Mouse (Mus musculus) megakaryocyte progenitor cell, adult 5-6 weeks (primary cell): ENCODE results near the gene Rab37. TPM values are rescaled to one million over a fixed set of nuclear protein-coding genes. Genes with fewer than 3 reads are reported as not detected.

Experiments used
- ATAC-seq: replicated peaks from 2 replicates; pipeline ENCODE4 v1.8.0; 2016; ENCODE audit warnings: mild to moderate bottlenecking, moderate TSS enrichment, inconsistent platforms; ENCODE audit not compliant: poor library complexity
- total RNA-seq, 2 experiments: library from RNA; stranded (forward) in 1 of 2; stranded (reverse) in 1 of 2; fragments of 157-497, 149-512 nt in 1 of 2; fragments of 200-1000 nt in 1 of 2; gene quantifications; 2 replicates each; pipeline versions ENCODE4 v1.2.3 to v1.2.4; 2015 to 2017

Gene Rab37
- total RNA-seq, 2 experiments from 2014 or later, result 8.5 to 9.6 TPM

- no peak for ATAC-seq
Measured at GRCm38 (mm10) chr11:115129508-115130126, 38.4 kb downstream of the Rab37 start.

DNA sequence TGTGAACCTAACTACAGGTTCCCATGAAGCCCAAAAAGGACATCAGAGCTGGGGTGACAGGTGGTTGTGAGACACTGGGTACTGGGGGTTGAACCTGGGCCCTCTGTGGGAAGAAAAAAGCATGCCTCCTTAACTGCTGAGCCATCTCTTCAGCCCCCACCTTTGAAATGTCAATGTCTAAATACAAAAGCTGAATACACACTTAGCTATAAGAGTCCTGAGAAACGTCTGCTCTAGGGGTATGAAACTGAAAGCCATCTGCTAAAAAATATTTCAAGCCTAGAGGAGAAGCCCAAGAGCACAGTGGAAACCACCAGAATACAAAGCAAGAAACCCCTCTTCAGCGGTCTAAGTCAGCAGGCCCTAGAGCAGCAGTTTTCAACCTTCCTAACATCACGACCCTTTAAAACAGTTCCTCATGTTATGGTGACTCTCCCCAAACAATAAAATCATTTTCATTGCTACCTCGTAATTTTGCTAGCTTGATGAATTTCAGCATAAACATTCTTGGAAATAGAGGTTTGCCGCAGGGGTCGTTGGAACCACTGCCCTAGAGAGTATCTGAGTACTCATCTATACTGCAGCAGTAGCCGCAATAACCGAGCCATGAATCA is 40.6 kb downstream of the Rab37 start:
- ATAC-seq, result no peak

DNA sequence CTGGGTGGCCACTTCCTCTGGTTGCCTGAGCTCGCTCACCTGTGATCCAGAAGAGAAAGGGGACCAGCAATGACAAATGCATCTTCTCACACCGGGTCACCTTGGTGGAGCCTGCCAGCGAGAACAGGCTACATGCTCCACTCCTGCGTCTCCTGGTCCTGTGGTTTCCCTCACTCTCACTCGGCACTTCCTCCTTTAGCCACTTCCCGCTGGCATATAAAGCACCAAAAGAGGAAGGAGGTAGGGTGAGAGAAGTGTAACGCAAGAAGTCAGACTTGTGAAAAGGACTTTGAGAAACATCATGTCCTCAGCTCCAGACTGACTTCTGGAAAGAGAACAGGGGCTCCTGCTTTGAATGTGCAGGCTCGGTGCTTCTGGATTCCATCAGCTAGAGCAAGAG is 42.6 kb downstream of the Rab37 start, which contains the start of gene Cd300lf:
Gene Cd300lf (minus strand): TSS at position 193 of the 400 bp plus-strand sequence.
- peak; percentile 98 for ATAC-seq

- peak; percentile 91 for ATAC-seq
Measured at GRCm38 (mm10) chr11:115138597-115139262, 47.5 kb downstream of the Rab37 start.

DNA sequence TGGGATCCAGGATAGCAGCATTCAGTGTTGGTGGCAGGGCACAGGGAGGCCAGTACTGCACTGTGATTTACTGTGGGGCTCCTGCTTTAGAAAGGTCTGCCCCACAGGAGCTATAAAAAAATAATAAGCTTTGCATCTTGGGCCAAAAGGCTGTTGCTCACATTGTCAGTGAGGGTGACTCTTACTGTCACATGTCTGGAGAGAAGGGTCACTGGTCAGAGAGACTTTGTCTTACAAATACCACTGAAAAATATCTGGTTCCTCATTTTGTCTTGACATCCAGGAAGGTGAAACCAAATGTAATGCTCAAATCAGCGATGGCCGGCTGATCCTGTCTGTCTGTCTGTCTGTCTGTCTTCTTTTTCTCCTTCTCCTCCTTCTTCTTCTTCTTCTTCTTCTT is 50.7 kb downstream of the Rab37 start:
- no peak; the same call in 1 of the 2 replicates for ATAC-seq

DNA sequence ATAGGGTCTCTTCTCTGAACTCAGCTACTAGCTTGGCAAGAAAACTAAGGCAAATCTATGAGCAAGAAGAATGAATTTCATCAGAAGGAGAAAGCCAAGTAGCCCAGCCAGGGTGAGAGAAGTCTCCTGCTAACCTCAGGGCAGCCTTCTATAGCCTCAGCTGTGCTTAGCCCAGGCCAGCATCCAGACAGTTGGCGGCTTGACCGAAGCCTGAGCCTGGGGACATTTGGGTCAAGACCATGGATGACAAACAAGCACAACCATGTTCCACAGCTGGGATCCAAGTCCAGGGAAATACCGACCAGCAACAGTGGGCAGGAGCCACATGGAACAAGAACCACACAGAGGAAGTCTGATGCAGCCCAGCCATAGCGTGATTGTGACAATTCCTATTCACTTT is 56.6 kb downstream of the Rab37 start:
- no peak for ATAC-seq

- ATAC-seq, result no peak
Measured at GRCm38 (mm10) chr11:115150741-115151254, 59.6 kb downstream of the Rab37 start.

- no peak for ATAC-seq
Measured at GRCm38 (mm10) chr11:115151755-115152429, 60.7 kb downstream of the Rab37 start.

DNA sequence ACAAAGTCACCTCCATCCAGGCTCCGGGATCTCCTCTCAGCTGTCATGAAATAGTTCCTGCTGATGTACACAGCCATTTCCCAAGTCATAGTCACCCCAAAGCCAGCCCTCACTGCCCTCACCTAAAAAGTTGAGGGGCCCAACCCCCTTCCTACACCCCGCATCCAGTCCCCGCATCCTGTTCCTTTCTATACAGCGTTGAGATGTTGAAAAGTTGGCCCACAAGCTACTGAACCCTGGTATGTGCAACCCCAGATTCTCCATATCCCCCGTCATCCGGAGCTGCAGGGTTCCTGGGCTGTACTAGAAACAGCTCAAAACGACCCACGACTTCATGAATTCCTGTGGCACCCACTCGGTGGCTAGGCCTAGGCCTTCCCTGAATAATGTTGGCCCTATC is 61.9 kb downstream of the Rab37 start:
- no peak for ATAC-seq

- peak; percentile 90 for ATAC-seq
Measured at GRCm38 (mm10) chr11:115153699-115154292, 62.6 kb downstream of the Rab37 start.

DNA sequence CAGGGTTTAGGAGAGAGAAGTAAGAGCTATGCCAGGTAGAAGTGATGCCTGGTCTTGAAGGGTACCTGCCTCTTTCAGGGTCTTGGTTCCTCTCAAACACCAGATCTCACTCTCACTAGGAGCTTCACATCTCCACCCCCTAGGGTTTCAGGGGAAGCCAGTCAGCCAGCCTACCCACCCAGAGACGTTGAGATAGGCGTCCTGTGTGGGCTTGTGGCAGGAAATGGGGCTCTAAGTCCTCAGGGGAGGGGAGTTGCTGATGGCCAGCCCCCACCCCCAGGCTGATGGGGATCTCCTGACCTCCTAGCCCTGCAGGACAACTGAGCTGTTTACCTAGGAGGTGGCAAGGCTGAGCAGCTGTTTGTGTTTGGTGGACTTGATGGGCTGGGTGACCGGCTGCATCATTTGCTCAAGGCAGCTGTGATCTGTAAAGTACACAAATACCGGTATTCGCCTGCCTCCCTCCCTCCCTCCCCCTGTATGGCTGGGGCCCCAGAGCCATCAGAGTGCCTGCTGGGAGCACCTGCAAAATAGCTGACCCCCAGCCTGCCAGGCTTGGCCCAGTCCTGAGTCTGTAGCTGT is 63.9 kb downstream of the Rab37 start:
- no peak for ATAC-seq

- 0 out of 2 replicates have a peak, but pooled peaks have one; percentile 6 for ATAC-seq
Measured at GRCm38 (mm10) chr11:115157933-115158719, 66.9 kb downstream of the Rab37 start.

GRCm38 (mm10) chr11:115160016-115160797 is 69.0 kb downstream of the Rab37 start:
- ATAC-seq, result no peak

DNA sequence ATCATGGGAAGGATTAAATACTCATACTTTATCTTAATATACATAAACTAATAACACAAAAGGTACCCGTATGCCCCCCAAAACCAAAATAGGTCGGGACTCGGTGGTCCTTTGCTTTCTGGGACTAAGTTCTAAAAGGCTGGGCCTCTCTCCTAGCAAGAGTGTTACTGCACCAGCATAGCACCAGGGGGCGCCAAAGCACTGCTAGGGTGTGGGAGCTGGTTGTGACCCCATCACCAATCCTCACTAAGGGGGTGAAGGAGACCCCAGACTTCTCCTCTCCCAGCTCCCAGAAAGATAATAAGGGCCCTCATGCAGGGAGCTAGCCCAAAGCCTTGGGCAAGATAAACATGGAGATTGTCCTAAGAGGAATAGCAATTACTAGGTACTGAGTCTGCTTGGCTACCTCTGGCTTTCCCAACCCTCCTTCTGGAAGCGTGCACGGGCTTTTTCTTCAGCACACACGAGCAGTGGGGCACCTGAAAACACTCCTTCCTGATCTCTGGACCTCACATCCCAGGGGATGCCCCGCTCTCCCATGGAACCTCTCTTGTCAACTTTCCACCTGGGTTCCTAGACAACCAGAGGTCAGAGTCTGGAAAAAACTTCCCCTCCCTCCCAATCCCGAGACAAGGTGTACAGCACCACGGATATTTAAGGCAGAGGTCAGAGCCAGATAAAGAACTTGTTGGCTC is 69.8 kb downstream of the Rab37 start:
- peak; percentile 36 for ATAC-seq

GRCm38 (mm10) chr11:115161578-115162204 is 70.5 kb downstream of the Rab37 start:
- no peak for ATAC-seq

- no peak for ATAC-seq
Measured at GRCm38 (mm10) chr11:115162205-115162601, 71.0 kb downstream of the Rab37 start.

DNA sequence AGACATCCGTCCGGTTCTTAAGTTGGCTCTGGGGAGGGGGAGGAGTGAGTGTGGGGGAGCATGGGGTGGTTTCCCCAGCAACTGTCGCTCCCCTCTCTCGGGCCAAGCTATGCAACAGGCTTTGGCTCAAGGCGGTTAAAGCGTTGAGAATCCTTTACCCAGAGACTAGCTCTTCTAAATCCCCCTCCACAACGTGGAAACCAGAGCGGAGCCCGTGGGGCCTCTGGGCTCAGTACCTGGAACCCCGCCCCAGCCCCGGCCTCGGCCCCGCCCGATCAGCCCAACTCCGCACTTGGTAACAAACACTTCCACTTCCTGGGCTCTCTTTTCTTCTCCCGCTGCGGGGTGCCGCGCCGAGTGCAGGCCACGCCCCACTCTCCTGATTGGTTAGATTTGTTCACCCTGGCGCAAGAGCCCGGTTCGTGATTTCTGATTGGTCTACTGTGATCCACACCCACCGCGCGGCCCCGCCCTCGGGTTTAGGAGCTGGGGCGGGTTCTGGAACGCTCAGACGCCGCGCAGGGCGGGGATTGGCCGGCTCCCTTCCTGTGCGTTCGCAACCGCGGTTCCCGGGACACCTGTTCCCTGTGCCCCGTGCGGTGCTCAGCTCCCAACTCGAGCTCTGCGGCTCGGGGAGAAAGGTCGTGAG is 71.7 kb downstream of the Rab37 start, which contains the start of gene Slc9a3r1:
Gene Slc9a3r1 (plus strand): TSS at position 510 of the 649 bp plus-strand sequence.
- peak; percentile 82 for ATAC-seq
